Mouse (Mus musculus) heart, postnatal 0 days (tissue): ENCODE data around the gene Nrsn1. TPM values are rescaled to one million over a fixed set of nuclear protein-coding genes. Genes with fewer than 3 reads are reported as not detected.

Source experiments
- ATAC-seq: fragments of 200-750 bp; cut with Nextera tagmentation; 2 replicates; pipeline ENCODE4 v1.8.0; 2017; ENCODE audit warnings: low read depth, moderate number of reproducible peaks, moderate library complexity; ENCODE audit not compliant: insufficient read depth
- DNase-seq: peaks from one replicate; pipeline ENCODE4 v3.0.0-alpha.2; 2016; ENCODE audit warnings: low spot score
- H3K27ac ChIP-seq: fragments of 300-500 bp; sonication (generic); 2 replicates; pipeline ENCODE4 v1.5.1; 2014; ENCODE audit warnings: low read depth, mild to moderate bottlenecking
- H3K27me3 ChIP-seq: fragments of 300-500 bp; sonication (generic); 2 replicates; pipeline ENCODE4 v1.6.1; 2014; ENCODE audit warnings: low read length, mixed read lengths; ENCODE audit not compliant: control insufficient read depth, insufficient read depth
- H3K36me3 ChIP-seq: fragments of 300-500 bp; sonication (generic); replicated peaks from 2 replicates; pipeline ENCODE4 v1.6.1; 2014; ENCODE audit warnings: low read length, mixed read lengths; ENCODE audit not compliant: control insufficient read depth, insufficient read depth
- H3K4me1 ChIP-seq: fragments of 300-500 bp; sonication (generic); 2 replicates; pipeline ENCODE4 v1.6.1; 2014; ENCODE audit warnings: antibody characterized with exemption; ENCODE audit not compliant: control insufficient read depth, insufficient read depth
- H3K4me2 ChIP-seq: fragments of 300-500 bp; sonication (generic); 2 replicates; pipeline ENCODE4 v1.6.1; 2014; ENCODE audit warnings: low read depth, mild to moderate bottlenecking, low read length, moderate library complexity
- H3K4me3 ChIP-seq: fragments of 300-500 bp; sonication (generic); 2 replicates; pipeline ENCODE4 v1.5.1; 2014; ENCODE audit warnings: low read depth, low read length
- H3K9ac ChIP-seq: fragments of 300-500 bp; sonication (generic); replicated peaks from 2 replicates; pipeline ENCODE4 v1.6.1; 2014; ENCODE audit warnings: low read depth, low read length, mixed read lengths
- H3K9me3 ChIP-seq: fragments of 300-500 bp; sonication (generic); replicated peaks from 2 replicates; pipeline ENCODE4 v1.6.1; 2016; ENCODE audit warnings: low read length; ENCODE audit not compliant: control insufficient read depth
- CTCF ChIP-seq: IDR thresholded peaks from 2 replicates; pipeline ENCODE4 v1.5.1; 2016; ENCODE audit warnings: antibody characterized with exemption, control low read depth, low read depth
- EP300 ChIP-seq: IDR thresholded peaks from 2 replicates; pipeline ENCODE4 v1.6.1; 2016; ENCODE audit warnings: antibody characterized with exemption, low read depth
- WGBS: fragments of 180-500 bp; shearing (Covaris S2); extraction: QIAGEN DNeasy Blood & Tissue Kit; methylation state at CpG from one replicate; pipeline ENCODE4 v1.1.7; 2014; 5-methylcytosine and 5-hydroxymethylcytosine counted together
- polyA plus RNA-seq: library from polyadenylated mRNA; unstranded; fragments of >200 nt; fragmentation: Nextera tagmentation; extraction: Ambion mirVana; gene quantifications from 2 replicates; pipeline ENCODE4 v1.2.1, GENCODE M21; 2015
- total RNA-seq: library from RNA; depleted of rRNA; stranded (reverse); fragments of >200 nt; gene quantifications from 2 replicates; pipeline ENCODE4 v1.2.3, GENCODE M21; 2014; ENCODE audit warnings: low replicate concordance; rRNA removed

Nrsn1 gene
- total and polyA plus RNA-seq, 2 experiments from 2014 or later, result 0.88 TPM; not detected in 1

DNA sequence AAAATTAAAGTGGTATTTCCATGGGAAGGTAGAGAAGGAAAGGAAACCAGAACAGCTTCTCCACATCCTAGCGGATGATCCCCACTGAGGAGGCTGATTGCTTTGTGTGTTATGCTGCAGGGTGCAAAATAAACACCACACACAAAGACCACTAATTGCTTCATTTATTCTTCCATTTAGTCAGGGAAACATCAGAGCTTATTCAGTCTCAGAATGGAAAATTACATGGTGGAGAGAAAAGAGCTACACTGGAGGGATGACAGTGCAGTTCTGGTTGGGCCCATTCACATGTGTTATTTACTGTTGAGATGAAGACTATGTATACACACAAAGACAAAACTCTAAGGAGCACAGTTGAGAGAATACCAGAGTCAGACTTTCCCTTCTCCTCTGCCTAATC is 18.4 kb downstream of the Nrsn1 start:
- Histone ChIP-seq H3K27me3 (no peaks in the 10 kb centered on the region), H3K9ac (no peak overlapping the region), H3K4me1 (no peaks in the 10 kb centered on the region), H3K9me3 (no peaks in the 10 kb centered on the region), H3K4me2 (no peak overlapping the region), H3K36me3 (no peaks in the 10 kb centered on the region), H3K27ac (no peak overlapping the region), H3K4me3 (no peak overlapping the region)
- DNase-seq, result no peak
- 83% methylated on average over 1 of the region's 1 CpGs for WGBS
- TF ChIP-seq CTCF (no peak), EP300 (no peak)
- no peak for ATAC-seq

DNA sequence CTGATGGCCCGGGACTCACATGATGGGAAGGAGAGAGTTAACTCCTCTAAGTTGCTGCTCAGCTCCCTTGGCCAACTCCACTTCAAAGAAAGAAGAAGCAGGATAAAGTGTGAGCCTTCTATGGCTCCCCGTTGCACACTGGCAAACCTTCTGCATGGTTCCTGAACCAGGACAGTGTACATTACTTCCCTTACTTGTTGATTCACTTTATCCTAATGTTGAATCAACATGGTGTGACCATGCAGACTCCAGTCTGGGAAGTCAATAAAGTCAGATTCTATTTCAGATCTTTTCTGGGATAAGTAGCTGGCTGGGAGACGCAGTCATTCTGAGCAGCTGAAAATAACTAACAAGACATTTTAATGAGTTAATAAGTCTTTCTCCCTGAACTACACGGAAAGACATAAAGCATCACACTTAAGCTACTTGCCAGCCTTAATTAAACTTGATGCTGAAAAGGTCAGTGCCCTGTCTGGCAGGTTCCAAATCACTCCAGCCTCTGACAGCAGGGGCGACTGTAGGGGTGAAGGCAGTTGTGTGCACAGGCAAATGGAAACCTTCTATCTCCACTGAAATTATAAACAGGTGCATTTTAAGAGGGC is 50.0 kb downstream of the Nrsn1 start:
- Histone ChIP-seq H3K27ac (no peak overlapping the region), H3K4me3 (no peak overlapping the region), H3K4me2 (no peak overlapping the region), H3K27me3 (no peaks in the 10 kb centered on the region), H3K9ac (no peak overlapping the region), H3K36me3 (no peaks in the 10 kb centered on the region), H3K9me3 (no peaks in the 10 kb centered on the region), H3K4me1 (no peaks in the 10 kb centered on the region)
- ATAC-seq (no peak), DNase-seq (no peak)
- TF ChIP-seq CTCF (no peak), EP300 (no peak)
- 65% methylated on average over 5 of the region's 5 CpGs for whole genome bisulfite sequencing

DNA sequence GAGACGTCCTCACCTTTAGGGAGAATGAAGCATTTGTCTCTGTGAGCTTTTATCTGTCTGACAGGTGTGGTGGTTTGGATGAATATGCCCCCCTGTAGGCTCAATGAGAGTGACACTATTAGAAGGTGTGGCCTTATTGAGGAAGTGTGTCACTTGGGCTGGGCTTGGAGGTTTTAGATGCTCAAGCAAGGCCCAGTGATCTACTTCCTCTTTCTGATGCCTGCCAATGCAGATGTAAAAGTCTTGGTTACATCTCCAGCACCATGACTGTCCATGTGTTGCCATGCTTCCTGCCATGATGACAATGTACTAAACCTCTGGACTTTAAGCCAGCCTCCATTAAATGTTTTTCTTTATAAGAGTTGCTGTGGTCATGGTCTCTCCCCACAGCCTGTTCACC is 51.9 kb downstream of the Nrsn1 start:
- H3K27me3 ChIP-seq, result no peaks in the 10 kb centered on the region
- no peaks in the 10 kb centered on the region for H3K4me1 ChIP-seq
- 74% methylated on average over 1 of the region's 1 CpGs for WGBS
- H3K4me3 ChIP-seq, result no peak overlapping the region
- no peak overlapping the region for H3K9ac ChIP-seq
- no peak overlapping the region for H3K27ac ChIP-seq
- H3K4me2 ChIP-seq, result no peak overlapping the region
- DNase-seq (no peak), ATAC-seq (no peak)
- H3K9me3 ChIP-seq, result no peaks in the 10 kb centered on the region
- TF ChIP-seq EP300 (no peak), CTCF (no peak)
- no peaks in the 10 kb centered on the region for H3K36me3 ChIP-seq

DNA sequence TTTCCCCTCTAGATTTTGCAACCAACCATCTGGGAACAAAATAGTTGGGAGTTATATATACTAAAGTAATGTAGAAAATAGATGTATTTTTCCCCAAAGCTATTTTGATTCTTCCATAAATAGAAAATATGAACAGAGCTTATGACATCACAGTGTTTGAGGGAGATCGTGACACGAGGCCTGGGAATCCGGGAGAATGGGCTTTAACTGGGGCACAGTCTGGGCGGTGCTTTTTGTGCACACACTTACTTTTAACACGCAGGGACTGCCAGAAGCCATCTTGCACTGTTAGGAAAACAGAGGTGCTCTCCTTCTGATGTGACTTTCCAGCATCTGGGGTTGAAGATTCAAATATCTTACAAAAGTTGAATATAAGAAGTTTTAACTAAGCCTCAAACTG is 63.4 kb downstream of the Nrsn1 start:
- no peaks in the 10 kb centered on the region for H3K4me1 ChIP-seq
- no peak for DNase-seq
- no peak overlapping the region for H3K4me3 ChIP-seq
- no peak for TF ChIP-seq CTCF
- TF ChIP-seq EP300, result no peak
- H3K36me3 ChIP-seq, result no peaks in the 10 kb centered on the region
- H3K4me2 ChIP-seq, result no peak overlapping the region
- H3K27me3 ChIP-seq, result no peaks in the 10 kb centered on the region
- no peak for ATAC-seq
- H3K9me3 ChIP-seq, result no peaks in the 10 kb centered on the region
- no peak overlapping the region for H3K27ac ChIP-seq
- 81% methylated on average over 5 of the region's 5 CpGs for WGBS
- no peak overlapping the region for H3K9ac ChIP-seq

Other genes with a start within 250 kb of the Nrsn1 start
- 0.04 TPM in 1 of 2 replicates, not detected in the other for gene Dcdc2a, start 214.5 kb downstream of the Nrsn1 start, total RNA-seq
- 0.25 and 0.49 TPM in 2 replicates for gene Dcdc2a, start 214.5 kb downstream of the Nrsn1 start, polyA plus RNA-seq